Mouse (Mus musculus) C2C12 (cell line): Measurements from ENCODE around the gene Edn2. TPM values are rescaled to one million over a fixed set of nuclear protein-coding genes. Genes with fewer than 3 reads are reported as not detected.

ENCODE experiments used
- H3K27me3 ChIP-seq: one replicate; pipeline ENCODE4 v1.6.1; 2011; ENCODE audit not compliant: control insufficient read depth, insufficient read depth, insufficient read length
- H3K36me3 ChIP-seq: one replicate; pipeline ENCODE4 v1.6.1; 2011; ENCODE audit not compliant: control insufficient read depth, insufficient read depth
- H3K4me3 ChIP-seq: one replicate; pipeline ENCODE4 v1.5.1; 2011; ENCODE audit warnings: mild to moderate bottlenecking, control low read depth; ENCODE audit not compliant: poor library complexity, insufficient read depth, severe bottlenecking
- H3K79me2 ChIP-seq: one replicate; pipeline ENCODE4 v1.6.1; 2011; ENCODE audit not compliant: control insufficient read depth, insufficient read depth
- H3K79me3 ChIP-seq: one replicate; pipeline ENCODE4 v1.6.1; 2011; ENCODE audit warnings: low read depth, control low read depth
- H3ac ChIP-seq: one replicate; pipeline ENCODE3; 2011; ENCODE audit warnings: low read depth; ENCODE audit not compliant: control insufficient read depth, insufficient read length
- CEBPB ChIP-seq: IDR thresholded peaks from one replicate; pipeline ENCODE4 v1.6.1; 2011; ENCODE audit warnings: low read depth, mild to moderate bottlenecking, control low read depth, moderate library complexity
- CTCF ChIP-seq: IDR thresholded peaks from one replicate; pipeline ENCODE4 v1.5.1; 2011; ENCODE audit not compliant: control insufficient read depth, insufficient read depth, insufficient read length
- FOSL1 ChIP-seq: IDR thresholded peaks from one replicate; pipeline ENCODE4 v1.8.0; 2011; ENCODE audit warnings: mild to moderate bottlenecking, low read length; ENCODE audit not compliant: poor library complexity, insufficient read depth, severe bottlenecking
- MAX ChIP-seq: IDR thresholded peaks from one replicate; pipeline ENCODE4 v1.6.1; 2011; ENCODE audit warnings: mild to moderate bottlenecking, control low read depth
- MYOD1 ChIP-seq: IDR thresholded peaks from one replicate; pipeline ENCODE4 v1.6.1; 2011; ENCODE audit warnings: low read depth; ENCODE audit not compliant: control insufficient read depth, insufficient read length
- MYOG ChIP-seq: IDR thresholded peaks from one replicate; pipeline ENCODE4 v1.6.1; 2011; ENCODE audit not compliant: control insufficient read depth, insufficient read length; ENCODE audit errors: extremely low read depth
- USF1 ChIP-seq: IDR thresholded peaks from one replicate; pipeline ENCODE4 v1.6.1; 2011; ENCODE audit warnings: low read depth, mild to moderate bottlenecking, control low read depth, moderate library complexity
- polyA plus RNA-seq: library from polyadenylated mRNA; unstranded; fragments of >200 nt; fragmentation: generic; extraction: Trizol; gene quantifications from one replicate; pipeline ENCODE4 v1.2.1, GENCODE M21; 2012; ENCODE audit warnings: missing spikeins

Edn2 gene
- polyA plus RNA-seq, 1 experiment: not detected

- no peaks in the 10 kb centered on the region for H3K79me2 ChIP-seq
- H3K4me3 ChIP-seq: no peak overlapping the region
- H3ac ChIP-seq: no peak overlapping the region
- H3K27me3 ChIP-seq: no peaks in the 10 kb centered on the region
- H3K79me3 ChIP-seq: no peaks in the 10 kb centered on the region
- no peaks in the 10 kb centered on the region for H3K36me3 ChIP-seq
- no peak for TF ChIP-seq USF1
- no peak for TF ChIP-seq MYOD1
- no peak for TF ChIP-seq MYOG
- TF ChIP-seq MAX: no peak
- no peak for TF ChIP-seq CTCF
- TF ChIP-seq CEBPB: no peak
- no peak for TF ChIP-seq FOSL1
Measured at GRCm38 (mm10) chr4:120163242-120163641, 2.2 kb downstream of the Edn2 start.

DNA sequence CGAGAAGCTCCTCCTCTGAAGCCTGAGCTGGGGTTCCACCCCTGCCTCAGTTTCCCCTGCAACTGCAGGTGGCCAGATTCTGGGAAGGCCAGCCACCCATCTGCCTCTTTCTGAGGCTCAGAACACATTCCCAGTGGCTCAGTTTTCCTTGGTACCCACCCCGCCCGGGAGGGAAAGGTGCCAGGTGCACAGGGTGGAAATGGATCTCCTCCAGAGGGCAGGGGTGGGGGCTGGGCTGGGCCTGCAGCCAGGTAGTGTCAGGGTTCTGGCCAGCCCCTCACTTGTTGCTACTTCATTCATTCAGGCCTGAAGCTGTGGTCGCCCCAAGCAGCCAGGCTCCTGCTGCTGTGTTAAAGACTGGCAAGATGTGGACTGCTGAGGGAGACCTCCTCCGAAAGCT lies 3.3 kb downstream of the Edn2 start:
- no peaks in the 10 kb centered on the region for H3K79me3 ChIP-seq
- no peaks in the 10 kb centered on the region for H3K36me3 ChIP-seq
- no peak overlapping the region for H3K4me3 ChIP-seq
- no peaks in the 10 kb centered on the region for H3K27me3 ChIP-seq
- H3K79me2 ChIP-seq: no peaks in the 10 kb centered on the region
- H3ac ChIP-seq: no peak overlapping the region
- TF ChIP-seq USF1: no peak
- no peak for TF ChIP-seq MAX

DNA sequence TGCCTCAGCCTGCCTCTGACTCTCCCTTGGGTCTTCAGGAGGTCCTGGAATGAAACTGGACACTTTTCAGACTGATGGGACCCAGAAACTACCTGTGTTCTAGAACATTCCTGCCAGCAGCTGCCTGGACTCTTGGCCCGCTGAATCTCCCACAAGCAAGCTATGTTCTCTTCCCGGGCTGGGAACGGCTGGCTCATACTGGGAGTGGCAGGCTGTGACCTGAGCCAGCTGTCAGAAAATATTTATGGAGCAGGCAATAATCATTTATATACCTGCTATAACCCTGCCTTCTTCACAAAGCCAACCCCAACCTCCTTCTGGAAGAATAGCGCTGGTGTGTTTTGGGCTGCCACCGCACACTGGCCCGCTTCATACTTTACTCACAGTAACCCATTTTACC lies 6.8 kb downstream of the Edn2 start:
- TF ChIP-seq CEBPB (no peak), USF1 (no peak), CTCF (no peak), MYOD1 (no peak), MYOG (no peak), FOSL1 (no peak), MAX (no peak)
- Histone ChIP-seq H3K4me3 (no peak overlapping the region), H3ac (no peak overlapping the region), H3K79me2 (no peaks in the 10 kb centered on the region), H3K27me3 (no peaks in the 10 kb centered on the region), H3K36me3 (no peaks in the 10 kb centered on the region), H3K79me3 (no peaks in the 10 kb centered on the region)

- no peak for TF ChIP-seq CTCF
- no peak for TF ChIP-seq CEBPB
- TF ChIP-seq USF1: no peak
- TF ChIP-seq FOSL1: no peak
- TF ChIP-seq MYOG: no peak
- TF ChIP-seq MAX: no peak
- TF ChIP-seq MYOD1: no peak
- Histone ChIP-seq H3K4me3 (no peak overlapping the region), H3K79me3 (no peaks in the 10 kb centered on the region), H3K36me3 (no peaks in the 10 kb centered on the region), H3ac (no peak overlapping the region), H3K79me2 (no peaks in the 10 kb centered on the region), H3K27me3 (no peaks in the 10 kb centered on the region)
Measured at GRCm38 (mm10) chr4:120168346-120168745, 7.3 kb downstream of the Edn2 start.

GRCm38 (mm10) chr4:120170387-120170936 lies 9.5 kb downstream of the Edn2 start:
- TF ChIP-seq MYOD1 (no peak), MYOG (no peak)
- Histone ChIP-seq H3ac (no peak overlapping the region), H3K79me3 (no peaks in the 10 kb centered on the region)

GRCm38 (mm10) chr4:120172050-120172684 lies 11.2 kb downstream of the Edn2 start:
- peaks cover 8% of the 10 kb centered on the region for H3K27me3 ChIP-seq
- no peak for TF ChIP-seq FOSL1
- no peak for TF ChIP-seq MYOG
- no peak for TF ChIP-seq CEBPB
- TF ChIP-seq USF1: no peak
- no peak for TF ChIP-seq MYOD1
- no peak for TF ChIP-seq CTCF
- no peak for TF ChIP-seq MAX
- H3K4me3 ChIP-seq: no peak overlapping the region
- H3K79me3 ChIP-seq: no peaks in the 10 kb centered on the region
- no peak overlapping the region for H3ac ChIP-seq
- no peaks in the 10 kb centered on the region for H3K79me2 ChIP-seq
- no peaks in the 10 kb centered on the region for H3K36me3 ChIP-seq

More at GRCm38 (mm10) chr4:120170387-120170936, 9.5 kb downstream of the Edn2 start:
- no peaks in the 10 kb centered on the region for H3K27me3 ChIP-seq
- no peaks in the 10 kb centered on the region for H3K36me3 ChIP-seq
- H3K4me3 ChIP-seq: no peak overlapping the region
- H3K79me2 ChIP-seq: no peaks in the 10 kb centered on the region
